ENCODE assay signal across 9 mouse cellular contexts in the genomic region with DNA sequence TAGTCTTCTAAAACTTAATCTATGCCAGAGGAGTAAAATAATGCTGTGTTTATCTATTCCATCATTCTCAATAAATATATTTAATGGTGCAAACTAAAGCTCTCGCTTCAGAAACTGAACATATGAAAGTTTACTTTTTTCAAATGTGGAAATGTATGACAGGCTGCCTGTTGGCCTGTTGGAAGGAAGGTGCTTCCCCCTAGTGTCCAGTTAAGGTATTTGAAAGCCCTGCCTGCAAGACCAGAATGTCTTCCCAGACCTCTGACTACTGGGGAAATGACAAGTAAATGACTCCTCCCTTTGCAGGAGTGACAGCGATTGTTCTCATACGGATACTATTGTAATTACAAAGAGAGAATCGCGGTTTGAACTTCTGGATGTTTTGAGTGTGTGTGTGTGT. TPM values are rescaled to one million over a fixed set of nuclear protein-coding genes. Genes with fewer than 3 reads are reported as not detected.
DNase-seq lines count a peak whose midpoint lies in the region; ATAC-seq lines count a peak whose summit lies in the region.
"Had no signal": no experiment of that assay in that cellular context is flagged by ENCODE, and none has a peak within 500 bp of the region (broad histone marks: within the 10 kb centered on the region; RNA-seq: fewer than 3 reads in every experiment).

No protein-coding gene starts in this region.

- H3K27ac ChIP-seq in hindbrain, embryonic 10.5 days = no peak overlapping the region
- no peak overlapping the region for H3K27ac ChIP-seq in hindbrain, embryonic 12.5 days
- H3K27ac ChIP-seq: macrophage had no signal

- peak; percentile 49 for DNase-seq in hindbrain, embryonic 10.5 days (ENCODE audit: low spot score)
- DNase-seq in Muller cell, postnatal 12 days (ENCODE audit: inconsistent ontology term) = peak; percentile 42
- peak; percentile 44 to 65 for DNase-seq in cerebellum, postnatal 36 days
- DNase-seq in layer of hippocampus, adult 18-20 months (ENCODE audit: low spot score in 2 of 2) = peak; percentile 63 to 89
- peak; percentile 88 for DNase-seq in lung, postnatal 36 days
- peak; percentile 62 for DNase-seq in right cerebral cortex, postnatal 25 days

- H3K27me3 ChIP-seq in hindbrain, embryonic 10.5 days (ENCODE audit: insufficient read depth, poor library complexity, severe bottlenecking) = no peaks in the 10 kb centered on the region
- no peaks in the 10 kb centered on the region; the same call in 1 of the 2 replicates for H3K27me3 ChIP-seq in hindbrain, embryonic 12.5 days

- 23% methylated on average over 5 of the region's 5 CpGs for WGBS in hindbrain, embryonic 10.5 days
- WGBS in hindbrain, embryonic 12.5 days = 18% methylated on average over 5 of the region's 5 CpGs

- ATAC-seq in hindbrain, embryonic 12.5 days (ENCODE audit: low FRiP score) = no peak
- peak; percentile 98 for ATAC-seq in granulocyte monocyte progenitor cell, adult 5-6 weeks (replicated peaks; ENCODE audit: poor library complexity, severe bottlenecking)

- H3K9me3 ChIP-seq in hindbrain, embryonic 10.5 days = no peaks in the 10 kb centered on the region
- no peaks in the 10 kb centered on the region for H3K9me3 ChIP-seq in hindbrain, embryonic 12.5 days (replicated peaks)

- no peak overlapping the region for H3K4me3 ChIP-seq in hindbrain, embryonic 10.5 days
- H3K4me3 ChIP-seq in hindbrain, embryonic 12.5 days = no peak overlapping the region

- no peak overlapping the region for H3K4me2 ChIP-seq in hindbrain, embryonic 12.5 days (replicated peaks)

- H3K4me1 ChIP-seq in hindbrain, embryonic 10.5 days (replicated peaks) = no peaks in the 10 kb centered on the region
- H3K4me1 ChIP-seq in hindbrain, embryonic 12.5 days = no peaks in the 10 kb centered on the region

- H3K36me3 ChIP-seq in hindbrain, embryonic 10.5 days = no peaks in the 10 kb centered on the region
- no peaks in the 10 kb centered on the region for H3K36me3 ChIP-seq in hindbrain, embryonic 12.5 days

- no peak overlapping the region for H3K9ac ChIP-seq in hindbrain, embryonic 12.5 days

RNA-seq across cellular contexts. Expression of gene Tmem18, which starts 6.2 kb away (rescaled TPM):
- 22.1 and 27.8 TPM in 2 replicates for polyA plus RNA-seq in hindbrain, embryonic 10.5 days (2016; fragmentation: Nextera tagmentation; extraction: Ambion mirVana)
- 28.1 and 30.0 TPM in 2 replicates for polyA plus RNA-seq in hindbrain, embryonic 12.5 days (2016; fragmentation: Nextera tagmentation; extraction: Ambion mirVana)
- total RNA-seq in granulocyte monocyte progenitor cell, adult 5-6 weeks (2014; fragmentation: Nextera tagmentation) = 10.5 and 11.9 TPM in 2 replicates
- total RNA-seq in granulocyte monocyte progenitor cell, adult 5-6 weeks (2017) = 12.5 and 17.6 TPM in 2 replicates
- 10 to 100 TPM; 30.4 to 32.2 TPM for total RNA-seq in layer of hippocampus, adult 18-20 months (2021)
